Mouse (Mus musculus) R1 (cell line): Measurements from ENCODE around the gene Il2.

Experiments
- DNase-seq: peaks from one replicate; pipeline ENCODE4 v3.0.0-alpha.2; 2018; ENCODE audit warnings: low read depth, low spot score

The Il2 gene

DNA sequence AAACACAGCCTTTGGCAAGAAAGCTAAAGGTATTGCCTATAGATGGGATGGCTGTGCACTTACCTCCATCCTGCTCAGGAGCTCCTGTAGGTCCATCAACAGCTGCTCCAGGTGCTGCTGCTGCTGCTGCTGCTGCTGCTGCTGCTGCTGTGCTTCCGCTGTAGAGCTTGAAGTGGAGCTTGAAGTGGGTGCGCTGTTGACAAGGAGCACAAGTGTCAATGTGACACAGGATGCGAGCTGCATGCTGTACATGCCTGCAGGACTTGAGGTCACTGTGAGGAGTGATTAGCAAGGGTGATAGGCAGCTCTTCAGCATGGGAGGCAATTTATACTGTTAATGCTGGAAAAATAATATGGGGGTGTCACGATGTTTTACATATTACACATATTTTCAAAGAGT is at the start of gene Il2:
TSS of gene Il2 (minus strand) at position 305 of the 400 bp plus-strand sequence.
- no peak for DNase-seq

- DNase-seq = no peak
These were observed 49.2 kb upstream of the Il2 start for GRCm38 (mm10) chr3:37174711-37175572.

DNA sequence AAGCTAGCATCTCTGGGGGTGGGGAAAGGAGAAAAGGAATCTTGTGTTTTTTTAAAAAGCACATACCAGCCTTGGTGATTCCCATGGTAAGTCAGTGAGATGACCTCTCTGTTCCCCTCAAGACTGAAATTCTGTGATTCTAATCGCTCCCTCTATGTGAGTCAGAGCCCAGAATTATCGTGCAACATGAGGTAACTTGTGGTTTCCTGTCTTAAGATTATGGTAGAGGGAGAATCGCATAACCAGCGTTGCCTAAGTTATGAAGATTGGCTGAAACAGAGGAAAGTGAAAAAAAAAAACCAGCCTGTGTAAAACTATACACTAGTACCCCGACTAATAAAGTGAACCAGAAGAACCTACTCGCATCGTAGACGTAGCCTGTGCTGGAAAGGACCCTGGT is 47.5 kb upstream of the Il2 start:
- DNase-seq = no peak

DNA sequence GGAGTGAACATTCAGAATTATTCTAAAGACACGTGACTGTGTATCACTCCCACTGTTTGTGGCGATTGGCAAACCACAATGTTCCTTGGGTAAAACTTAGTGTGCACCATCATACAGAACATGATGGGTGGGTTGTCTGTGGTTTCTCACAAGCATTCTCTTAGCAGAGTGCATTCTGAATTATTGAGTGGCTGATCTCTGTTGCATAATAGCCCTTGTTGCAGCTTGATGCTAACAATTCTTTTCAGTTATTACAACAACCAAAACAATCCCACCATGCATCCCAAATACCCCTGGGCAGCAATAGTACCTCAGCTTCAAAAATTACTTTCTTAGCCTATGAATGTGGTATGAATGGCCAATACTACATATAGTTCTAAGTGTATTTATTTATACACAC is 43.5 kb upstream of the Il2 start:
- DNase-seq = no peak

- no peak for DNase-seq
These were observed 35.3 kb upstream of the Il2 start for GRCm38 (mm10) chr3:37161096-37161495.

- DNase-seq = no peak
These were observed 32.5 kb upstream of the Il2 start for GRCm38 (mm10) chr3:37158246-37158645.

- DNase-seq = no peak
These were observed 31.3 kb upstream of the Il2 start for GRCm38 (mm10) chr3:37157082-37157481.

DNA sequence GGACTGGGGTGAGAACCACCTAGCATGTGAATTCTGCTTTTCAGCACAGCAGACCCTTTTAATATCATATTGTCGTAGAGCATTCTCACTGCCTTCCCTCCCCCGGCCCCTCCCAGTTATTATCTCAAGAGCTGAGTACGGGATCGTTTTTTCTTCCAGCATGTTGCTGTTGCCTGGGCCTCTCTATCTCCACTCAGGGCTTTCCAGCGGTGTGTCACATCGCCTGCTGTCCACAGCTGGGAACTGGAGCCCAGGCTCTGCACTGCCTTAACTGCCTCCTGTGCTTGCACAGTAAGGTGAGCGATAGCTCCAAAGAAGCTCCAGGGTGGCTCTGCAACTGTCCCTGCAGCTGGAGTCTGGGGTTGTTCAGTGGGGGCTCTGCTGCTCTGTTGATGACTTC is 28.6 kb upstream of the Il2 start:
- DNase-seq = no peak

DNA sequence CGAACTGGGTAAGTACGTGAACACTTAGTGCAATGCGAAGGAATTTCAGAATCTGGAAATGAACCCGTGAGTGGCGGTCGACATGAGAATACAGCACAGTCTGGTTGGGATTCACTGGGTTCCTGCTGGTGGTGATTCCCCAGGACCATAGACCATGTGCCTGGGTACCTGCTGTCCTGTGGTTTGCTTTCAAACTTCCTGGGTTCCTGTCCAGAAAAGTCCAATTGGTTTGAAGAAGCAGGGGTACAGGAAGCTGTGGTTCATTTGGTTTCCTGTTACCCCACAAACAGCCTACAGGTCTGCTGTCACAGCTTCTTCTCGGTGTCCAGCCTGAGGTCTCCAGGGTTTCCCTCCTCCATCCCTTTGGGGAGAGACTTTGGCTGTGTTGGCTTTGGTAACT is 27.2 kb upstream of the Il2 start:
- no peak for DNase-seq

DNA sequence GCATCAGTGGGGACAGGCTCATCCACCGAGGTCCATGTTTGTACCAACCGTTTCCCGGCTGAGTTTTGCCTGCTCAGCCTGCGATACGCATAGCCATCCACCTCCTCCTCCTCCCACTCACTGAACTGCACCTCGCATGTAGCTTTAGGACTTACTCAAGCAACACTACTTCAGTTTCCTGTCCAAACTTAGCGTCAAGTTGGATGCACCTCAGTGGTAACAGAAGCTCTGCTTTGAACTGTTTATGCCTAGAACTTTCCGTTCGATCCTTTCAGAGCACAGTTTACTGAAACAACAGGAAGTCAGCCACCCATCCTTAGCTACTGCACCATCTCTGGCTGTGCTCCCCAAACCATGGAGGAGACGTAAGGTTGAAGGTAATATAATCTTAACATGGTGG is 26.5 kb upstream of the Il2 start:
- DNase-seq = no peak

- DNase-seq = no peak
These were observed 21.1 kb upstream of the Il2 start for GRCm38 (mm10) chr3:37146810-37147209.

DNA sequence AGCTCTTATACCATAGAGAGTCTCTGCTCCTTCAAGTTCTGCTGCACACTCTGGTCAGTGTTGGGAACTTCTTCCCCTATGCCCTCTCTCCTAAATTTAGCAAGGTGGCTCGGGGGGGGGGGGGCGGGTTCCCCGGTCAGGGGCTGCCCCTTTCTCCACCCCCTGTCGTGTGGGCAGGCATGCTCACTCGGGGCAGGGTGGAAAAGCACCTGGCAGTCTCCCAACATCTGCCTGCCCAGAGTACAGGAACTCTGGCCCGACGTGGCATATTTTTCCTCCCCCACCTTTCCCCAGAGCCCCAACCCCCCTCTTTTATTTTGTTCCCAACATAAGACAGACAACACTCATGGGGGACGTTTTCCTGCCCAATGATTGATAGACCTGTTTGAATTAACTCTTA is 20.6 kb upstream of the Il2 start:
- DNase-seq = no peak

GRCm38 (mm10) chr3:37144979-37145378 is 19.2 kb upstream of the Il2 start:
- DNase-seq = no peak

- no peak for DNase-seq
These were observed 16.1 kb upstream of the Il2 start for GRCm38 (mm10) chr3:37141827-37142226.

DNA sequence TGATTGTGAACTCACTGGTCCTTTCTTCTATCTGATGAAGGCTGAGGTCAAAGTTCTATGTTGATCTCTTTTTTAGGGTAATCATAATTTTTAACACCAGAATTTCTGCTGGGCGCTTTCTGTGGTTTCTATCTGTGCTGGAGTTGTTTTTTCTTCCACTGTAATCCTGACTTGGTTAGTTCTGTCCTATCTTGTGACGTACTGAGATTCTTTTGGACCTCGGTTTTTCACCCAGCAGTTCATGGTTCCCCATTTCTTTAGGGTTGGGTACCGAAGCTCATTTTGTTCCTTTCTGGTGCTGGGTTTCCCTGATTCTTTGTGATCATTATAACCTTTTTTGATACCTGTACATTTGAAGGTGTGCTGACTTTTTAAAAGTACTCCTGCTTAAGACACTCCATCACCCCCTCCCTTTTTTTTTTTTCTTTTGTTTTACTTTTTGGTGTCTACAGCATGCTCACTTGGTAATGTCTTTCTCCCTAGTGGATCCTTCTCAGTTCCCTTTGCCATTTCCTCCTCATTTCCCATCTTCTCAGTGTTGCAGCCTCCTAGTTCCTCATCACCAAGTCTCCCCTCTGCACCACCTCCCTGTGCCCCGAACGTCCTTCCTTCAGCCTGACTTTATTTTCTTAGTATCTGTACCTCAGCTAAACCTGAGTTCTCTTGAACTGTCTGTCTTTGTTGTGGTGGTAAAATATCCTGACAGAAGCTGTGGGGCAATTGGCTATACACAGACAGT is 14.6 kb upstream of the Il2 start:
- no peak for DNase-seq

- no peak for DNase-seq
These were observed 13.4 kb upstream of the Il2 start for GRCm38 (mm10) chr3:37139192-37139591.

DNA sequence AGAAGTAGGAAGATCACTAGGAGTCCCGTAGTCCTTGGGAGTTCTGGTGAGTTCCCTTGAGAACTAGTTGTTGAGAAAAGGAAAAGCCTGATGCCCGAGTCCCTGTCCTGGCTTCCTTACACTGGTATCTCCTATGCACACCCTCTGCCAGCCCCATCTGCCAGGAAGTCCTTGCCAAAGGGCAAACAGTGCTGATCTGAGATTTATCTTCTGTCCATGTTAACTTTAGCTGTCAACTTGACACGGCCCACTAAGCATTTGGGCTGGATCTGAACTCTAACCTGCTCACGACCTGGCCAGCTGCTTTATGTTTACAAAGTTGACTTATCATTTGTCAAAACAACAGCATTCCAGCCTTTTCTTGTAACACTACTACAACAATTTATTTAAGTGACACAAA is 11.5 kb upstream of the Il2 start:
- no peak for DNase-seq

GRCm38 (mm10) chr3:37129063-37129462 is 3.3 kb upstream of the Il2 start:
- DNase-seq = no peak

- no peak for DNase-seq
These were observed 2.5 kb upstream of the Il2 start for GRCm38 (mm10) chr3:37128269-37128668.

- DNase-seq = no peak
These were observed 403 bp upstream of the Il2 start for GRCm38 (mm10) chr3:37126162-37126561.

- no peak for DNase-seq
These were observed 35.0 kb downstream of the Il2 start for GRCm38 (mm10) chr3:37090721-37091120.

- DNase-seq = no peak
These were observed 40.9 kb downstream of the Il2 start for GRCm38 (mm10) chr3:37084860-37085259.

DNA sequence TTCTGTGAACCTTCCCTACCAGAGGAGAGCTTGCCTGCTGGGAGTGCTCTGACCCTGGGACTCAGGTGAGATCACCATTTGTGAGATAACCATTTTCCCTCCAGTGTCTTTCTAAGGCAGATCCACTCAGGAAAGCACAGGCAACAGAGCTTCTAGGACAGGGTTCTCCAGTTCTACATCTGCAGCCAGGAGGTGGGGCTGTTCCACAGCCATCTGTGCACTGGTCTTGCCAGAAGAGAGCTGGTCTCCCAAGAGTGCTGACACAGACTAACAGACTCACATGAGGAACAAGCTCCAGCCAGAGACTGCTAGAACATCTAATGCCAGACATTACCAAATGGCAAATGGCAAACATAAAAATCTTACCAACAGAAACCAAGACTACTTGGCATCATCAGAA is 52.5 kb downstream of the Il2 start:
- DNase-seq = no peak
